8 mouse cellular contexts compared by ENCODE assay signal in genomic region chr2:36136300-36136941, GRCm38 (mm10). TPM values are rescaled to one million over a fixed set of nuclear protein-coding genes. Genes with fewer than 3 reads are reported as not detected.
DNase-seq lines count a peak whose midpoint lies in the region; ATAC-seq and TF ChIP-seq lines count a peak whose summit lies in the region.

TSS of gene Mrrf (plus strand) at chr2:36136389.
TSS of gene Rbm18 (minus strand) at chr2:36136773.

- H3K4me2 ChIP-seq in kidney, embryonic 14.5 days (replicated peaks; ENCODE audit: low read depth, low read length), result peak within 1 kb of the TSS; percentile 77
- H3K4me2 ChIP-seq in limb, embryonic 15.5 days, result peak within 1 kb of the TSS; percentile 58

- H3K27me3 ChIP-seq in kidney, embryonic 14.5 days (ENCODE audit: control insufficient read depth, insufficient read depth, low read length), result no peaks in the 10 kb centered on the region
- no peaks in the 10 kb centered on the region for H3K27me3 ChIP-seq in limb, embryonic 15.5 days

- WGBS in kidney, embryonic 14.5 days, result under 1% methylated on average over 50 of the region's 50 CpGs
- under 1% methylated on average over 50 of the region's 50 CpGs for WGBS in limb, embryonic 15.5 days

- DNase-seq in A20 (ENCODE audit: low read depth, low spot score), result peak; percentile 95
- peak; percentile 91 to 95 for DNase-seq in heart, adult 9 months (ENCODE audit: low spot score in 2 of 2)
- DNase-seq in monocyte, adult 2 months (ENCODE audit: low read depth in 1 of 2, low spot score in 2 of 2), result peak; percentile 76 to 92
- DNase-seq in spleen, postnatal 36 days (ENCODE audit: low spot score in 2 of 2), result peak; percentile 83 to 84

- H3K27ac ChIP-seq in bone marrow macrophage, adult 2 months (ENCODE audit: insufficient read depth, low read depth, low read length), result peak within 1 kb of the TSS; percentile 84
- H3K27ac ChIP-seq in embryonic fibroblast, embryonic 13.5 days (ENCODE audit: insufficient read depth, low read length), result peak within 1 kb of the TSS; percentile 85
- peak within 1 kb of the TSS; percentile 88 for H3K27ac ChIP-seq in kidney, embryonic 14.5 days (ENCODE audit: low read depth, low read length)
- H3K27ac ChIP-seq in limb, embryonic 15.5 days, result peak within 1 kb of the TSS; percentile 92

- H3K4me1 ChIP-seq in bone marrow macrophage, adult 2 months (ENCODE audit: control insufficient read depth, insufficient read depth, low read length), result peaks cover 3% of the 10 kb centered on the region; the same call in 1 of the 2 replicates
- peaks cover 3% of the 10 kb centered on the region; the same call in 1 of the 2 replicates for H3K4me1 ChIP-seq in embryonic fibroblast, embryonic 13.5 days (ENCODE audit: control insufficient read depth, insufficient read depth, low read length)
- peaks cover 7% of the 10 kb centered on the region; the same call in 1 of the 2 replicates for H3K4me1 ChIP-seq in kidney, embryonic 14.5 days (ENCODE audit: control insufficient read depth, insufficient read depth, low read length)
- peaks cover 13% of the 10 kb centered on the region; the same call in 1 of the 2 replicates for H3K4me1 ChIP-seq in limb, embryonic 15.5 days

- H3K4me3 ChIP-seq in bone marrow macrophage, adult 2 months (ENCODE audit: insufficient read depth, low read length), result peak within 1 kb of the TSS; percentile 85
- H3K4me3 ChIP-seq in embryonic fibroblast, embryonic 13.5 days (ENCODE audit: insufficient read depth, low read length), result peak within 1 kb of the TSS; percentile 60
- peak within 1 kb of the TSS; percentile 82 for H3K4me3 ChIP-seq in kidney, embryonic 14.5 days (ENCODE audit: low read length)
- H3K4me3 ChIP-seq in limb, embryonic 15.5 days, result peak within 1 kb of the TSS; percentile 85

- H3K9me3 ChIP-seq in kidney, embryonic 14.5 days (ENCODE audit: control insufficient read depth, low read length), result no peaks in the 10 kb centered on the region
- H3K9me3 ChIP-seq in limb, embryonic 15.5 days, result no peaks in the 10 kb centered on the region

- peaks cover 29% of the 10 kb centered on the region for H3K36me3 ChIP-seq in kidney, embryonic 14.5 days (ENCODE audit: control insufficient read depth, insufficient read depth, low read length)
- H3K36me3 ChIP-seq in limb, embryonic 15.5 days, result peaks cover 25% of the 10 kb centered on the region

- no peak for TF ChIP-seq CTCF in bone marrow macrophage, adult 2 months (IDR thresholded peaks at IDR 0.05; ENCODE audit: low read depth, low read length)
- TF ChIP-seq CTCF in embryonic fibroblast, embryonic 13.5 days (IDR thresholded peaks at IDR 0.05; ENCODE audit: borderline replicate concordance, insufficient read depth, low read length), result no peak

- ATAC-seq in kidney, embryonic 14.5 days (ENCODE audit: low FRiP score, low TSS enrichment), result peak; percentile 96
- ATAC-seq in limb, embryonic 15.5 days (ENCODE audit: insufficient number of reproducible peaks, low FRiP score, low TSS enrichment, low read depth), result peak; percentile 94

- no peak for TF ChIP-seq POLR2A in bone marrow macrophage, adult 2 months (IDR thresholded peaks at IDR 0.05; ENCODE audit: borderline replicate concordance, low read depth, low read length)
- TF ChIP-seq POLR2A in embryonic fibroblast, embryonic 13.5 days (IDR thresholded peaks at IDR 0.05; ENCODE audit: low read depth, low read length), result peak; percentile 58

- peak within 1 kb of the TSS; percentile 80 for H3K9ac ChIP-seq in kidney, embryonic 14.5 days (ENCODE audit: low read depth, low read length)
- peak within 1 kb of the TSS; percentile 81 for H3K9ac ChIP-seq in limb, embryonic 15.5 days

RNA-seq across cellular contexts. Expression of gene Mrrf, which starts in this region (rescaled TPM):
- 8.1 and 10.6 TPM in 2 replicates for polyA plus RNA-seq in bone marrow macrophage, adult 2 months (2012; ENCODE audit: insufficient read depth, insufficient read length, missing spikeins)
- 28.6 and 34.4 TPM in 2 replicates for polyA plus RNA-seq in embryonic fibroblast, embryonic 13.5 days (2011; ENCODE audit: insufficient read length, low read depth, missing spikeins)
- polyA plus RNA-seq in kidney, embryonic 14.5 days (2014; fragmentation: Nextera tagmentation; extraction: Ambion mirVana), result 33.1 and 33.7 TPM in 2 replicates
- 27.3 and 30.1 TPM in 2 replicates for polyA plus RNA-seq in limb, embryonic 15.5 days (2015; fragmentation: Nextera tagmentation; extraction: Ambion mirVana)

RNA-seq across cellular contexts. Expression of gene Rbm18, which starts in this region (rescaled TPM):
- polyA plus RNA-seq in bone marrow macrophage, adult 2 months (2012; ENCODE audit: insufficient read depth, insufficient read length, missing spikeins), result 18.6 and 20.7 TPM in 2 replicates
- 54.1 and 60.4 TPM in 2 replicates for polyA plus RNA-seq in embryonic fibroblast, embryonic 13.5 days (2011; ENCODE audit: insufficient read length, low read depth, missing spikeins)
- polyA plus RNA-seq in kidney, embryonic 14.5 days (2014; fragmentation: Nextera tagmentation; extraction: Ambion mirVana), result 62.1 and 77.1 TPM in 2 replicates
- 68.7 and 69.3 TPM in 2 replicates for polyA plus RNA-seq in limb, embryonic 15.5 days (2015; fragmentation: Nextera tagmentation; extraction: Ambion mirVana)

Comparison
In these comparisons a context has a peak if more than half of its experiments do, and no peak if none do; other contexts are left out.
1. Peak in every context shown above with its lines: DNase-seq, ATAC-seq, H3K4me3 ChIP-seq and H3K27ac ChIP-seq.